Mouse (Mus musculus): ENCODE results near the gene Pacsin3. TPM values are rescaled to one million over a fixed set of nuclear protein-coding genes. Genes with fewer than 3 reads are reported as not detected.
A peak's percentile ranks its signal among the peaks of the same experiment; 100 is the strongest.

The Pacsin3 gene
- polyA plus RNA-seq, 1 experiment from 2014 or later = 35.4 TPM

GRCm38 (mm10) chr2:91263692-91264660 lies 8.2 kb downstream of the Pacsin3 start:
- H3K36me3 ChIP-seq = peaks cover 63% of the 10 kb centered on the region
- peak overlapping the region; percentile 94 for H3K27ac ChIP-seq (replicated peaks)
- H3K4me1 ChIP-seq = peaks cover 32% of the 10 kb centered on the region
- ATAC-seq (ENCODE audit: extremely low read depth, insufficient number of reproducible peaks, low FRiP score, low TSS enrichment) = no peak
- no peaks in the 10 kb centered on the region for H3K9me3 ChIP-seq
- H3K9ac ChIP-seq = peak overlapping the region; percentile 73
- peak overlapping the region; percentile 69 for H3K4me3 ChIP-seq
- 85% methylated on average over 17 of the region's 17 CpGs for WGBS
- H3K27me3 ChIP-seq (replicated peaks) = no peaks in the 10 kb centered on the region
- H3K4me2 ChIP-seq = peak overlapping the region; percentile 92

- H3K9ac ChIP-seq = peak within 1 kb of the TSS; percentile 92
- peak within 1 kb of the TSS; percentile 69 for H3K4me3 ChIP-seq
- 1% methylated on average over 72 of the region's 72 CpGs for whole genome bisulfite sequencing
- ATAC-seq (ENCODE audit: extremely low read depth, insufficient number of reproducible peaks, low FRiP score, low TSS enrichment) = peak; percentile 98
- peaks cover 21% of the 10 kb centered on the region for H3K4me1 ChIP-seq
- peak within 1 kb of the TSS; percentile 92 for H3K4me2 ChIP-seq
- H3K27me3 ChIP-seq (replicated peaks) = no peaks in the 10 kb centered on the region
- H3K27ac ChIP-seq (replicated peaks) = peak within 1 kb of the TSS; percentile 94
- no peaks in the 10 kb centered on the region for H3K9me3 ChIP-seq
- H3K36me3 ChIP-seq = peaks cover 73% of the 10 kb centered on the region
Measured at GRCm38 (mm10) chr2:91264711-91265681, 9.2 kb downstream of the Pacsin3 start, which contains the start of gene Arfgap2. TSS of gene Arfgap2 (plus strand) at chr2:91264974.

- no peak overlapping the region for H3K4me2 ChIP-seq
- H3K36me3 ChIP-seq = peaks cover 78% of the 10 kb centered on the region
- no peaks in the 10 kb centered on the region for H3K9me3 ChIP-seq
- H3K4me3 ChIP-seq = no peak overlapping the region
- no peak overlapping the region for H3K27ac ChIP-seq (replicated peaks)
- ATAC-seq (ENCODE audit: extremely low read depth, insufficient number of reproducible peaks, low FRiP score, low TSS enrichment) = no peak
- 97% methylated on average over 3 of the region's 3 CpGs for WGBS
- peaks cover 20% of the 10 kb centered on the region for H3K4me1 ChIP-seq
- no peak overlapping the region for H3K9ac ChIP-seq
- H3K27me3 ChIP-seq (replicated peaks) = no peaks in the 10 kb centered on the region
Measured at GRCm38 (mm10) chr2:91268042-91268441, 12.3 kb downstream of the Pacsin3 start.

GRCm38 (mm10) chr2:91268706-91269105 lies 13.0 kb downstream of the Pacsin3 start:
- Histone ChIP-seq H3K27ac (replicated peaks) (no peak overlapping the region), H3K36me3 (peaks cover 78% of the 10 kb centered on the region), H3K9ac (no peak overlapping the region), H3K4me2 (no peak overlapping the region), H3K4me1 (peaks cover 20% of the 10 kb centered on the region), H3K27me3 (replicated peaks) (no peaks in the 10 kb centered on the region), H3K4me3 (no peak overlapping the region), H3K9me3 (no peaks in the 10 kb centered on the region)
- no peak for ATAC-seq (ENCODE audit: extremely low read depth, insufficient number of reproducible peaks, low FRiP score, low TSS enrichment)
- 81% methylated on average over 2 of the region's 2 CpGs for WGBS

GRCm38 (mm10) chr2:91269687-91270133 lies 14.0 kb downstream of the Pacsin3 start:
- Histone ChIP-seq H3K27ac (replicated peaks) (no peak overlapping the region), H3K9me3 (no peaks in the 10 kb centered on the region), H3K4me1 (peaks cover 12% of the 10 kb centered on the region), H3K4me2 (no peak overlapping the region), H3K36me3 (peaks cover 84% of the 10 kb centered on the region), H3K4me3 (no peak overlapping the region), H3K27me3 (replicated peaks) (no peaks in the 10 kb centered on the region), H3K9ac (no peak overlapping the region)
- WGBS = 93% methylated on average over 8 of the region's 8 CpGs
- no peak for ATAC-seq (ENCODE audit: extremely low read depth, insufficient number of reproducible peaks, low FRiP score, low TSS enrichment)

GRCm38 (mm10) chr2:91278749-91279371 lies 23.1 kb downstream of the Pacsin3 start:
- H3K9ac ChIP-seq = no peak overlapping the region
- H3K27ac ChIP-seq (replicated peaks) = no peak overlapping the region
- H3K4me2 ChIP-seq = no peak overlapping the region
- H3K36me3 ChIP-seq = peaks cover 45% of the 10 kb centered on the region
- no peaks in the 10 kb centered on the region for H3K9me3 ChIP-seq
- no peaks in the 10 kb centered on the region for H3K27me3 ChIP-seq (replicated peaks)
- H3K4me3 ChIP-seq = no peak overlapping the region
- ATAC-seq (ENCODE audit: extremely low read depth, insufficient number of reproducible peaks, low FRiP score, low TSS enrichment) = 0 out of 2 replicates have a peak, but pooled peaks have one; percentile 26
- peaks cover 29% of the 10 kb centered on the region for H3K4me1 ChIP-seq
- WGBS = 26% methylated on average over 10 of the region's 10 CpGs

- H3K4me3 ChIP-seq = no peak overlapping the region
- WGBS = 71% methylated on average over 2 of the region's 2 CpGs
- no peaks in the 10 kb centered on the region for H3K9me3 ChIP-seq
- no peak for ATAC-seq (ENCODE audit: extremely low read depth, insufficient number of reproducible peaks, low FRiP score, low TSS enrichment)
- H3K27me3 ChIP-seq (replicated peaks) = no peaks in the 10 kb centered on the region
- no peak overlapping the region for H3K27ac ChIP-seq (replicated peaks)
- H3K4me1 ChIP-seq = peaks cover 34% of the 10 kb centered on the region
- no peak overlapping the region for H3K4me2 ChIP-seq
- peaks cover 40% of the 10 kb centered on the region for H3K36me3 ChIP-seq
- H3K9ac ChIP-seq = no peak overlapping the region
Measured at GRCm38 (mm10) chr2:91279372-91279755, 23.6 kb downstream of the Pacsin3 start.

GRCm38 (mm10) chr2:91281366-91281765 lies 25.6 kb downstream of the Pacsin3 start:
- H3K27ac ChIP-seq (replicated peaks) = no peak overlapping the region
- H3K27me3 ChIP-seq (replicated peaks) = no peaks in the 10 kb centered on the region
- H3K36me3 ChIP-seq = peaks cover 20% of the 10 kb centered on the region
- ATAC-seq (ENCODE audit: extremely low read depth, insufficient number of reproducible peaks, low FRiP score, low TSS enrichment) = no peak
- H3K4me2 ChIP-seq = no peak overlapping the region
- peak overlapping the region; percentile 30; the same call in 1 of the 2 replicates for H3K9ac ChIP-seq
- WGBS = 28% methylated on average over 5 of the region's 5 CpGs
- H3K9me3 ChIP-seq = no peaks in the 10 kb centered on the region
- H3K4me1 ChIP-seq = peaks cover 44% of the 10 kb centered on the region
- H3K4me3 ChIP-seq = no peak overlapping the region

GRCm38 (mm10) chr2:91283972-91284371 lies 28.2 kb downstream of the Pacsin3 start:
- ATAC-seq (ENCODE audit: extremely low read depth, insufficient number of reproducible peaks, low FRiP score, low TSS enrichment) = no peak
- Histone ChIP-seq H3K27ac (replicated peaks) (no peak overlapping the region), H3K4me3 (no peak overlapping the region), H3K4me2 (no peak overlapping the region), H3K9ac (peak overlapping the region; percentile 9; the same call in 1 of the 2 replicates), H3K27me3 (replicated peaks) (no peaks in the 10 kb centered on the region), H3K9me3 (no peaks in the 10 kb centered on the region), H3K4me1 (peaks cover 49% of the 10 kb centered on the region), H3K36me3 (no peaks in the 10 kb centered on the region)
- 65% methylated on average over 3 of the region's 3 CpGs for WGBS

GRCm38 (mm10) chr2:91284375-91285199 lies 28.8 kb downstream of the Pacsin3 start:
- ATAC-seq (ENCODE audit: extremely low read depth, insufficient number of reproducible peaks, low FRiP score, low TSS enrichment) = no peak
- Histone ChIP-seq H3K27me3 (replicated peaks) (no peaks in the 10 kb centered on the region), H3K9ac (peak overlapping the region; percentile 9; the same call in 1 of the 2 replicates), H3K4me1 (peaks cover 49% of the 10 kb centered on the region), H3K36me3 (no peaks in the 10 kb centered on the region), H3K27ac (replicated peaks) (peak overlapping the region; percentile 34; the same call in 1 of the 2 replicates), H3K9me3 (no peaks in the 10 kb centered on the region), H3K4me3 (no peak overlapping the region), H3K4me2 (no peak overlapping the region)
- 50% methylated on average over 13 of the region's 13 CpGs for WGBS

All from heart, embryonic 13.5 days (tissue).